Mouse (Mus musculus) lung, adult 2 months (tissue): ENCODE data around the gene Slc28a3.

Source experiments
- CTCF ChIP-seq: fragments of 200-500 bp; IDR thresholded peaks from 2 replicates; pipeline ENCODE4 v1.5.1; 2011; ENCODE audit warnings: mild to moderate bottlenecking, low read length, control low read depth; ENCODE audit not compliant: insufficient read depth
- POLR2A ChIP-seq: fragments of 200-500 bp; IDR thresholded peaks from 2 replicates; pipeline ENCODE4 v1.6.1; 2011; ENCODE audit warnings: low read depth, mild to moderate bottlenecking, control low read depth, low read length, borderline replicate concordance; ENCODE audit errors: extremely low read depth

- TF ChIP-seq CTCF (no peak), POLR2A (no peak)
Measured at GRCm38 (mm10) chr13:58534216-58534841, 76.3 kb downstream of the Slc28a3 start.
